8 mouse cellular contexts compared by ENCODE assay signal in genomic region chr6:93716686-93717625, GRCm38 (mm10).
A peak's percentile ranks its signal among the peaks of the same experiment; 100 is the strongest.
DNase-seq lines count a peak whose midpoint lies in the region; ATAC-seq and TF ChIP-seq lines count a peak whose summit lies in the region.

No protein-coding gene starts in this region.

- 13% methylated on average over 24 of the region's 24 CpGs for WGBS in heart, embryonic 12.5 days
- WGBS in heart, adult 2 months, result 22% methylated on average over 24 of the region's 24 CpGs
- 6% methylated on average over 24 of the region's 24 CpGs for WGBS in forebrain, embryonic 16.5 days
- WGBS in midbrain, embryonic 11.5 days, result 3% methylated on average over 24 of the region's 24 CpGs

- no peaks in the 10 kb centered on the region for H3K9me3 ChIP-seq in heart, embryonic 12.5 days (replicated peaks)
- no peaks in the 10 kb centered on the region for H3K9me3 ChIP-seq in ES-E14 (ENCODE audit: control insufficient read depth, insufficient read depth, low read depth, low read length)
- H3K9me3 ChIP-seq in forebrain, embryonic 16.5 days (ENCODE audit: control insufficient read depth, low read length), result no peaks in the 10 kb centered on the region
- H3K9me3 ChIP-seq in midbrain, embryonic 11.5 days (ENCODE audit: control insufficient read depth, low read length), result no peaks in the 10 kb centered on the region

- no peaks in the 10 kb centered on the region; the same call in 1 of the 2 replicates for H3K27me3 ChIP-seq in heart, embryonic 12.5 days (replicated peaks)
- H3K27me3 ChIP-seq in heart, adult 2 months (ENCODE audit: control insufficient read depth, insufficient read depth, low read length), result no peaks in the 10 kb centered on the region
- H3K27me3 ChIP-seq in forebrain, embryonic 16.5 days (replicated peaks; ENCODE audit: control insufficient read depth, insufficient read depth, low read length), result no peaks in the 10 kb centered on the region
- H3K27me3 ChIP-seq in midbrain, embryonic 11.5 days (ENCODE audit: control insufficient read depth, insufficient read depth, low read length), result no peaks in the 10 kb centered on the region; the same call in 1 of the 2 replicates

- in situ Hi-C loops in ES-E14 (cut with MboI; ENCODE audit: low sequenced_read_pairs in 2 of 2, unreplicated experiment in 2 of 2), result no loop called here

- TF ChIP-seq EP300 in heart, adult 2 months (IDR thresholded peaks at IDR 0.05; ENCODE audit: insufficient read depth, low read depth, low read length), result no peak

- TF ChIP-seq CTCF in heart, adult 2 months (IDR thresholded peaks at IDR 0.05), result no peak

- H3K79me2 ChIP-seq in heart, adult 2 months (replicated peaks; ENCODE audit: control insufficient read depth, insufficient read depth, low read length), result no peaks in the 10 kb centered on the region

- no peak for TF ChIP-seq POLR2A in heart, adult 2 months (IDR thresholded peaks at IDR 0.05; ENCODE audit: insufficient read depth, low read depth, low read length)

- peak overlapping the region; percentile 68 for H3K4me2 ChIP-seq in heart, embryonic 12.5 days
- peak overlapping the region; percentile 48 for H3K4me2 ChIP-seq in forebrain, embryonic 16.5 days (ENCODE audit: low read length)
- H3K4me2 ChIP-seq in midbrain, embryonic 11.5 days, result peak overlapping the region; percentile 45

- H3K36me3 ChIP-seq in heart, embryonic 12.5 days, result no peaks in the 10 kb centered on the region
- H3K36me3 ChIP-seq in heart, adult 2 months (ENCODE audit: control insufficient read depth, insufficient read depth, low read length), result no peaks in the 10 kb centered on the region
- H3K36me3 ChIP-seq in ES-E14 (ENCODE audit: control insufficient read depth, insufficient read depth, low read length, poor library complexity, severe bottlenecking), result no peaks in the 10 kb centered on the region
- H3K36me3 ChIP-seq in forebrain, embryonic 16.5 days (ENCODE audit: control insufficient read depth, insufficient read depth), result no peaks in the 10 kb centered on the region
- no peaks in the 10 kb centered on the region for H3K36me3 ChIP-seq in midbrain, embryonic 11.5 days (ENCODE audit: control insufficient read depth, insufficient read depth, low read length)

- ATAC-seq in heart, embryonic 12.5 days (ENCODE audit: insufficient number of reproducible peaks, low FRiP score), result no peak
- peak; percentile 40 for ATAC-seq in forebrain, embryonic 16.5 days
- ATAC-seq in midbrain, embryonic 11.5 days (ENCODE audit: low FRiP score), result no peak

- no peak for DNase-seq in heart, adult 2 months
- no peak for DNase-seq in ES-E14 (ENCODE audit: low read depth, low spot score)
- peak; percentile 92 for DNase-seq in midbrain, embryonic 11.5 days (ENCODE audit: low spot score, missing footprints)
- DNase-seq in MN1 (ENCODE audit: low spot score), result no peak
- no peak for DNase-seq in left cerebral cortex, adult 11 months (ENCODE audit: low spot score)
- DNase-seq in adrenal gland, postnatal 14 days, result no peak

- 0 out of 2 replicates have a peak overlapping the region, but pooled peaks have one; percentile 9 for H3K27ac ChIP-seq in heart, embryonic 12.5 days (ENCODE audit: poor library complexity, severe bottlenecking)
- no peak overlapping the region for H3K27ac ChIP-seq in heart, adult 2 months
- H3K27ac ChIP-seq in ES-E14 (ENCODE audit: insufficient read depth, low read depth, low read length, poor library complexity, severe bottlenecking), result no peak overlapping the region
- H3K27ac ChIP-seq in forebrain, embryonic 16.5 days (ENCODE audit: low read length), result no peak overlapping the region
- no peak overlapping the region for H3K27ac ChIP-seq in midbrain, embryonic 11.5 days (ENCODE audit: low read depth, low read length)

- H3K4me1 ChIP-seq in heart, embryonic 12.5 days (replicated peaks), result peaks cover 34% of the 10 kb centered on the region
- H3K4me1 ChIP-seq in heart, adult 2 months (ENCODE audit: control insufficient read depth, insufficient read depth, low read length), result no peaks in the 10 kb centered on the region; the same call in 1 of the 2 replicates
- peaks cover 8 to 14% of the 10 kb centered on the region in 2 experiments; a peak in 3 of 4 replicates for H3K4me1 ChIP-seq in ES-E14 (ENCODE audit: control insufficient read depth in 2 of 2, insufficient read depth in 2 of 2, low read length in 2 of 2, poor library complexity in 1 of 2)
- H3K4me1 ChIP-seq in forebrain, embryonic 16.5 days (replicated peaks; ENCODE audit: control insufficient read depth, insufficient read depth, low read length), result peaks cover 33% of the 10 kb centered on the region
- peaks cover 31% of the 10 kb centered on the region for H3K4me1 ChIP-seq in midbrain, embryonic 11.5 days (ENCODE audit: control insufficient read depth, insufficient read depth, low read length)

- peak overlapping the region; percentile 47; the same call in 1 of the 2 replicates for H3K9ac ChIP-seq in heart, embryonic 12.5 days
- no peak overlapping the region for H3K9ac ChIP-seq in heart, adult 2 months (ENCODE audit: low read depth, low read length)
- H3K9ac ChIP-seq in ES-E14 (ENCODE audit: insufficient read depth, low read depth, low read length, poor library complexity, severe bottlenecking), result no peak overlapping the region
- H3K9ac ChIP-seq in forebrain, embryonic 16.5 days (replicated peaks; ENCODE audit: low read depth, low read length), result peak overlapping the region; percentile 4; the same call in 1 of the 2 replicates
- peak overlapping the region; percentile 3; the same call in 1 of the 2 replicates for H3K9ac ChIP-seq in midbrain, embryonic 11.5 days (ENCODE audit: low read length)

- peak overlapping the region; percentile 36 for H3K4me3 ChIP-seq in heart, embryonic 12.5 days
- H3K4me3 ChIP-seq in heart, adult 2 months, result no peak overlapping the region
- H3K4me3 ChIP-seq in ES-E14 (ENCODE audit: insufficient read depth in 1 of 2, low read depth in 1 of 2, low read length in 2 of 2, poor library complexity in 1 of 2, severe bottlenecking in 1 of 2), result peak overlapping the region; percentile 2 to 9; a peak in 3 of 4 replicates
- peak overlapping the region; percentile 28 for H3K4me3 ChIP-seq in forebrain, embryonic 16.5 days (replicated peaks; ENCODE audit: low read length)
- peak overlapping the region; percentile 17; the same call in 1 of the 2 replicates for H3K4me3 ChIP-seq in midbrain, embryonic 11.5 days (ENCODE audit: low read depth, low read length)

- intact Hi-C loops in heart, adult 2 months (cut with DNase I), result no loop called here

TF ChIP-seq in ES-E14, 5 proteins besides CTCF, POLR2A, EP300 and RAD21:
- TF ChIP-seq ZNF384 (IDR thresholded peaks at IDR 0.05; ENCODE audit: low read depth, low read length), result peak; percentile 46; the same call in 1 of the 2 replicates
- no peak for TF ChIP-seq MAFK (IDR thresholded peaks at IDR 0.05; ENCODE audit: insufficient read depth, low read depth, low read length)

Comparison
In these comparisons a context has a peak if more than half of its experiments do, and no peak if none do; other contexts are left out.
1. H3K9ac ChIP-seq: peak in heart, embryonic 12.5 days (single experiment), forebrain, embryonic 16.5 days (single experiment) and midbrain, embryonic 11.5 days (single experiment); none in heart, adult 2 months (single experiment) and ES-E14 (single experiment).
2. Peak in every context shown above with its lines, with median percentiles within 50 percentile points of each other: H3K4me2 ChIP-seq.